Mouse (Mus musculus): Measurements from ENCODE around the gene Plekhg5. TPM values are rescaled to one million over a fixed set of nuclear protein-coding genes. Genes with fewer than 3 reads are reported as not detected.

Gene Plekhg5
- polyA plus RNA-seq, 1 experiment: 22.0 TPM

DNA sequence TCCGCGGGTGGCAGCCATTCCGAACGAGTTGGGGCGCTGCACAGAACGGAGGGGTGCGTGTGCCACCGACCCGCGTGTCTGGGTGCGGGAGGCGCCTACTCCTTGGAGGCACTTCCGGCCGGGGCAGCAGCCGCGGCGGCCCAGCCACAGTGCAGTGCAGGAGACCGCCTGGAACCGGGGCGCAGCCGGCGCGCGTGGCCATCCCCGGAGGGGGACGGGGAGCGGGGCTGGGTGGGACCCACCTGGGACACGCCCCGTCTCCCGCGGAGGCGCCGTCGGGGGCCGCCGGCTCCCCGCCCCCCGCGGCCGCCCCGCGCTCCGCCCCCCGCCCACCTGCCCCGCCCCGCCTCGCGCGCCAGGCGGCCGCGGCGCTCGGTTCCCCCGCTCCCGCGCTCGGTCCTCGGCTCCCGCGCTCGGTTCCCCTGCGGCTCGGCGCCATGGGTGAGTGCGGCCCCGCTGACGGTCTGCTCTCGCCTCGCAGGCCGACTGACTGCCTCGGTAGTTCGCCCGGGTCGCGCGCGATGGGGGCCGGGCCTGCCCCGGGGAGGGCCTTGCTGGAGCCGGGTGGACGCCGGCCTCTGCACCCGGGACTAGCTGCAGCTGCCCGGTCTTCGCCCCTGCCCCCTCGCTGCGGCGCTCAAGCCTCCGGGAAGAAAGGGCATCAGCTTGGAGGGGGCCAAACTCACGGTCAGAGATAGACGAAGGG, 14.4 kb downstream of the Plekhg5 start:
- Histone ChIP-seq H3K36me3 (ENCODE audit: control insufficient read depth, insufficient read depth, low read length) (no peaks in the 10 kb centered on the region), H3K4me3 (ENCODE audit: control insufficient read depth, insufficient read depth, low read length) (peak overlapping the region; percentile 84), H3K27ac (ENCODE audit: control insufficient read depth, insufficient read depth, low read length) (no peak overlapping the region), H3K27me3 (ENCODE audit: control insufficient read depth, insufficient read depth, low read length) (no peaks in the 10 kb centered on the region; the same call in 1 of the 2 replicates), H3K4me1 (replicated peaks; ENCODE audit: control insufficient read depth, insufficient read depth, low read length) (peaks cover 13% of the 10 kb centered on the region)
- peak; percentile 67 for DNase-seq
- under 1% methylated on average over 71 of the region's 92 CpGs for WGBS
- TF ChIP-seq POLR2A (IDR thresholded peaks at IDR 0.05; ENCODE audit: control insufficient read depth, extremely low read depth, insufficient read depth, low read length, poor library complexity) (no peak), CTCF (IDR thresholded peaks at IDR 0.05; ENCODE audit: borderline replicate concordance, control insufficient read depth, extremely low read depth, insufficient read depth, low read length, poor library complexity) (no peak)

DNA sequence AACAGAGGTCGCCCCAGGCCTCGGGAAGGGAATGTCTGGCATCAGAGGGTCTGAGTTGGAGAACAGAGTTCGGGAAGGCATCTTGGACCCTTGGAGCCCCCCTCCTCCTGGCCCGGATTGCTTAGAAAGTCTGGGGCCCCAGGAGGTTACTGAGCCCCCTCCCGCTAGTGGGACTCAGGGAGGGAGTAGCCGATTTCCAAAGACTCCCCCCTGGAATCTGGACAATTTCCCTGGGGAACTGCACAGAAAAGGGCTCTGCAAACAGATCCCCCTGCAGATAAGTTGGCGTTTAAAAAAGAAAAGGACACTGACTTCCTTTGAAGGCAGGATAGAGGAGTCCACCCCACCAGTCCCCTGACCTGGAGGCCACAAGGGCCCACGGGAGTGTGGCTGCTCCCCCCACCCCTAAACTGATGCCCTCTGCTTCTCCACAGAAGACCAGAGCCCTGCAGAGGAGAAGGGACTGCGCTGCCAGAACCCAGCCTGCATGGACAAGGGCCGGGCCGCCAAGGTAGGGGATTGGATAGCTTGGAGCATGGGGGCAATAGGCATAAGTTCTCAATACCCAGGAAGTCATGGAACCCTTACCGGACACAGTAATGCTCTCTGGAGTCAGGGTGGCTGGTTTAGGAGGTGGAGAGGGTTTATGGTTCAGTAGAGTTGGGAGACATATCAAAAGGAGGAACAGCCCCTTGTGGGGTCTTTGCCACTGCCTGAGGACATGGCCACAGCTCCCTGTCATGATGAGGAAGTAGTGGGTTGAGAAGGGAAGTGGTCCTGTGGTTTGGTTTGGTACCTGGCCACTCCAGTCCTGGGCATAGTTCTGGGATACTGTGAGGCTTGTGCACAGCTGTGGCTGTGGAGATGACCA, 15.1 kb downstream of the Plekhg5 start:
- TF ChIP-seq POLR2A (IDR thresholded peaks at IDR 0.05; ENCODE audit: control insufficient read depth, extremely low read depth, insufficient read depth, low read length, poor library complexity): no peak
- no peak for TF ChIP-seq CTCF (IDR thresholded peaks at IDR 0.05; ENCODE audit: borderline replicate concordance, control insufficient read depth, extremely low read depth, insufficient read depth, low read length, poor library complexity)
- DNase-seq: no peak
- peaks cover 13% of the 10 kb centered on the region for H3K4me1 ChIP-seq (replicated peaks; ENCODE audit: control insufficient read depth, insufficient read depth, low read length)
- WGBS: 6% methylated on average over 12 of the region's 12 CpGs
- H3K27ac ChIP-seq (ENCODE audit: control insufficient read depth, insufficient read depth, low read length): no peak overlapping the region
- H3K27me3 ChIP-seq (ENCODE audit: control insufficient read depth, insufficient read depth, low read length): no peaks in the 10 kb centered on the region; the same call in 1 of the 2 replicates
- H3K4me3 ChIP-seq (ENCODE audit: control insufficient read depth, insufficient read depth, low read length): peak overlapping the region; percentile 84
- H3K36me3 ChIP-seq (ENCODE audit: control insufficient read depth, insufficient read depth, low read length): no peaks in the 10 kb centered on the region

DNA sequence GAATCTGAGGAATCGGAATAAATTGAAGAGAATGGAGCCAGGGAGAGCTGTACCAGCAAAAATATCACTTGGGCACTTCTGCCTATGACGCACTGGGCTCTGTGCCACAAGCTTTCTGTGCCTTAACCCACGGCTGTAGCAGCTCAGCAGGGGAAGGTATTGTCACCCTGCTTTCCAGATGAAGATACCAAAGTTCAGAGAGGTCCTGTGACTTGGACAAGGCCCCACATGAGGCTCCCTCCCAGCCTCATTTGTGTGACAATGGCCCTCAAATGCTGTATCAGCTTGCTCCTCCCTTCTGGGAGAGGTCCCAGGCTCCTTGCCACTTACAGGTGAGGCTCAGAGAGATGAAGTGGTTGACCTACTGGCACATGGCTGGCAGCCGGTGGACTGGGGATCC, 15.8 kb downstream of the Plekhg5 start:
- no peak overlapping the region for H3K27ac ChIP-seq (ENCODE audit: control insufficient read depth, insufficient read depth, low read length)
- TF ChIP-seq CTCF (IDR thresholded peaks at IDR 0.05; ENCODE audit: borderline replicate concordance, control insufficient read depth, extremely low read depth, insufficient read depth, low read length, poor library complexity) (no peak), POLR2A (IDR thresholded peaks at IDR 0.05; ENCODE audit: control insufficient read depth, extremely low read depth, insufficient read depth, low read length, poor library complexity) (no peak)
- no peak overlapping the region for H3K4me3 ChIP-seq (ENCODE audit: control insufficient read depth, insufficient read depth, low read length)
- no peaks in the 10 kb centered on the region; the same call in 1 of the 2 replicates for H3K27me3 ChIP-seq (ENCODE audit: control insufficient read depth, insufficient read depth, low read length)
- H3K36me3 ChIP-seq (ENCODE audit: control insufficient read depth, insufficient read depth, low read length): no peaks in the 10 kb centered on the region
- DNase-seq: no peak
- WGBS: 47% methylated on average over 4 of the region's 4 CpGs
- peaks cover 13% of the 10 kb centered on the region for H3K4me1 ChIP-seq (replicated peaks; ENCODE audit: control insufficient read depth, insufficient read depth, low read length)

DNA sequence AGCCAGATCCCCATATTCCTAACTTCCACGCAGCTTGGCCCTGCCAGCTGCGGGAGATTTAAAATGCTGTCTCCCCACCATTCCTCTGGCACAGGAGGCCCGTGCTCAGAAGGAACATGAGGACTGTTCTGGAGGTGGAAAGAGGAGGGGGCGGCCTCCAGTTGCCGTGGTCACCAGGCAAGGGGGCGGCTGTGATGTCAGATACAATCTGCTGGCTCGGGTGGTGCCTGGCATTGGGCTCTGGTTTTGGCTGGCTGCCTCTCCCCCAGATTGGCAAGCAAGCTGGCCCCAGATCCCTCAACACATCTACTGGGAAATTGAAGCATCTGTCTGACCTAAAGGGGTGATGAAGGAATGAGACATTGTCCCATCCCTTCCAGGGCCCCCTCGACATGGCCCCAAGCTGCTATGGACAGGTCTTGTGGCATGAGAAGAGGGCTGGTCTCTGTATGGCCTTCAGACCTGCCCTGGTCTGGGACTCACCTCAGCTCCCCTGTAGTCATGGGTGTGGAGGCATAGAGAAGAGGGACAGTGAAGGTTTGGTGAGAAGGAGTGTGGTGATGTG, 16.3 kb downstream of the Plekhg5 start:
- Histone ChIP-seq H3K27me3 (ENCODE audit: control insufficient read depth, insufficient read depth, low read length) (no peaks in the 10 kb centered on the region; the same call in 1 of the 2 replicates), H3K27ac (ENCODE audit: control insufficient read depth, insufficient read depth, low read length) (no peak overlapping the region), H3K36me3 (ENCODE audit: control insufficient read depth, insufficient read depth, low read length) (no peaks in the 10 kb centered on the region), H3K4me3 (ENCODE audit: control insufficient read depth, insufficient read depth, low read length) (no peak overlapping the region), H3K4me1 (replicated peaks; ENCODE audit: control insufficient read depth, insufficient read depth, low read length) (peaks cover 13% of the 10 kb centered on the region)
- DNase-seq: no peak
- TF ChIP-seq POLR2A (IDR thresholded peaks at IDR 0.05; ENCODE audit: control insufficient read depth, extremely low read depth, insufficient read depth, low read length, poor library complexity): no peak
- TF ChIP-seq CTCF (IDR thresholded peaks at IDR 0.05; ENCODE audit: borderline replicate concordance, control insufficient read depth, extremely low read depth, insufficient read depth, low read length, poor library complexity): no peak
- 71% methylated on average over 8 of the region's 8 CpGs for WGBS

DNA sequence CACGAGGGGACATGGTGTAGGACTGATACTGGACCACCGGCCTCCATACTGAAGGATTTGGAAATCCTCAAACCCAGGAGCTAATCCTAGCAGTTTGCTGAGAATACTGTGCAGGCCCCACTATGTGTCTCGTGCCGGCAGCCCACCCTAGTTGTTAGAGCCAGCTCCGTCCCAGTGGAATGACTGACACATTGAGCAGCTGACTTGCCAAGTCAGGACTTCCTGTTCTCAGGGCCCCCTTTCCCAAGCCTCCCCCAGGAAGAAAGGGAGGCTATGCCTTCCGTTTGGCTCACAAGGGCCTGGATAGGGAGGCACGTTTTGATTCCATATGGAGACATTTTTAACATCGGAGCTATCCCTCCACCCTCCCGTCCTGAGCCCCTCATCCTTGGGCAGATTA, 17.9 kb downstream of the Plekhg5 start:
- Histone ChIP-seq H3K4me3 (ENCODE audit: control insufficient read depth, insufficient read depth, low read length) (no peak overlapping the region), H3K27ac (ENCODE audit: control insufficient read depth, insufficient read depth, low read length) (no peak overlapping the region), H3K27me3 (ENCODE audit: control insufficient read depth, insufficient read depth, low read length) (no peaks in the 10 kb centered on the region; the same call in 1 of the 2 replicates), H3K4me1 (replicated peaks; ENCODE audit: control insufficient read depth, insufficient read depth, low read length) (peaks cover 13% of the 10 kb centered on the region), H3K36me3 (ENCODE audit: control insufficient read depth, insufficient read depth, low read length) (no peaks in the 10 kb centered on the region)
- no peak for DNase-seq
- TF ChIP-seq CTCF (IDR thresholded peaks at IDR 0.05; ENCODE audit: borderline replicate concordance, control insufficient read depth, extremely low read depth, insufficient read depth, low read length, poor library complexity): no peak
- TF ChIP-seq POLR2A (IDR thresholded peaks at IDR 0.05; ENCODE audit: control insufficient read depth, extremely low read depth, insufficient read depth, low read length, poor library complexity): no peak
- WGBS: 96% methylated on average over 9 of the region's 9 CpGs

DNA sequence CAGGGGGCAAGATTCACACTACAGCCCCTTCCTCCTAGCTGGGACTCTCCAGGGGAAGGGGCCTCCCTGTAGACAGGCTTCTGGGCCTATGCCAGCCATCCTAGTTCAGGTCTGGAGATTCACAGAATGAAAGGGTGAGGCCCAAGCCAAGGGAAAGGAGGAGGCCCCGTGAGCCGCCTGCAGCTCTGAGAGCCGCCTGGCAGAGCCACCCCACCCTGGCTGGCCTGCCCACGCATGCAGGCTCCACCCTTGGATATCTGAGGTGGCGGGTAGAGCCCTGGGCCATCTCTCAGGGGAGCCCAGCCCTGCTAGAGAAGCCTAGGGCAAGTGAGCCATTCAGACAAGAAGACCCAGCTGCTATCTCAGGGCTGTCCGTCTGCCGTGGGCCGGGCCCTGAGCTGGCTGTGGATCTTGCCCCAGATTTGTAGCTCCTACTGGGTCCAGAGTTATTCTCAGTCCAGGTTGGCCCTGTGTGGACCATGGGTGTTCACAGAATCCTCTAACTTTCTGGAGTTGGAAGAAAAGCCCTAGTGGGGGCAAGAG, 20.5 kb downstream of the Plekhg5 start:
- Histone ChIP-seq H3K4me3 (ENCODE audit: control insufficient read depth, insufficient read depth, low read length) (no peak overlapping the region), H3K27ac (ENCODE audit: control insufficient read depth, insufficient read depth, low read length) (no peak overlapping the region), H3K27me3 (ENCODE audit: control insufficient read depth, insufficient read depth, low read length) (no peaks in the 10 kb centered on the region), H3K36me3 (ENCODE audit: control insufficient read depth, insufficient read depth, low read length) (no peaks in the 10 kb centered on the region), H3K4me1 (replicated peaks; ENCODE audit: control insufficient read depth, insufficient read depth, low read length) (peaks cover 11% of the 10 kb centered on the region)
- DNase-seq: no peak
- WGBS: 82% methylated on average over 8 of the region's 8 CpGs
- no peak for TF ChIP-seq POLR2A (IDR thresholded peaks at IDR 0.05; ENCODE audit: control insufficient read depth, extremely low read depth, insufficient read depth, low read length, poor library complexity)
- no peak for TF ChIP-seq CTCF (IDR thresholded peaks at IDR 0.05; ENCODE audit: borderline replicate concordance, control insufficient read depth, extremely low read depth, insufficient read depth, low read length, poor library complexity)
